Mouse (Mus musculus) midbrain, embryonic 16.5 days (tissue): ENCODE results near the gene Nrtn. TPM values are rescaled to one million over a fixed set of nuclear protein-coding genes. Genes with fewer than 3 reads are reported as not detected.
A peak's percentile ranks its signal among the peaks of the same experiment; 100 is the strongest.

Source experiments
- ATAC-seq: fragments of 200-750 bp; cut with Nextera tagmentation; 2 replicates; pipeline ENCODE4 v1.8.0; 2017; ENCODE audit warnings: moderate TSS enrichment
- H3K27ac ChIP-seq: fragments of 300-500 bp; sonication (generic); 2 replicates; pipeline ENCODE4 v1.5.1; 2014; ENCODE audit warnings: mild to moderate bottlenecking, low read length, mixed read lengths
- H3K27me3 ChIP-seq: fragments of 300-500 bp; sonication (generic); 2 replicates; pipeline ENCODE4 v1.6.1; 2014; ENCODE audit warnings: low read depth, low read length, mixed read lengths; ENCODE audit not compliant: control insufficient read depth, insufficient read depth
- H3K36me3 ChIP-seq: fragments of 300-500 bp; sonication (generic); 2 replicates; pipeline ENCODE4 v1.6.1; 2014; ENCODE audit warnings: mild to moderate bottlenecking, low read length, moderate library complexity, mixed read lengths; ENCODE audit not compliant: control insufficient read depth, insufficient read depth
- H3K4me1 ChIP-seq: fragments of 300-500 bp; sonication (generic); 2 replicates; pipeline ENCODE4 v1.6.1; 2014; ENCODE audit warnings: mild to moderate bottlenecking, low read length, mixed read lengths; ENCODE audit not compliant: control insufficient read depth, insufficient read depth
- H3K4me2 ChIP-seq: fragments of 300-500 bp; sonication (generic); 2 replicates; pipeline ENCODE4 v1.6.1; 2014; ENCODE audit warnings: mild to moderate bottlenecking, low read length, mixed read lengths
- H3K4me3 ChIP-seq: fragments of 300-500 bp; sonication (generic); 2 replicates; pipeline ENCODE4 v1.5.1; 2014; ENCODE audit warnings: low read depth, mild to moderate bottlenecking, low read length, moderate library complexity, mixed read lengths
- H3K9ac ChIP-seq: fragments of 300-500 bp; sonication (generic); 2 replicates; pipeline ENCODE4 v1.6.1; 2014; ENCODE audit warnings: low read depth, low read length, mixed read lengths
- H3K9me3 ChIP-seq: fragments of 300-500 bp; sonication (generic); replicated peaks from 2 replicates; pipeline ENCODE4 v1.6.1; 2014; ENCODE audit warnings: mild to moderate bottlenecking, low read length, mixed read lengths; ENCODE audit not compliant: control insufficient read depth, poor library complexity, severe bottlenecking
- WGBS: fragments of 180-500 bp; shearing (Covaris S2); extraction: QIAGEN DNeasy Blood & Tissue Kit; methylation state at CpG from one replicate; pipeline ENCODE4 v1.1.7; 2014; 5-methylcytosine and 5-hydroxymethylcytosine counted together
- polyA plus RNA-seq: library from polyadenylated mRNA; unstranded; fragments of >200 nt; fragmentation: Nextera tagmentation; extraction: Ambion mirVana; gene quantifications from 2 replicates; pipeline ENCODE4 v1.2.1, GENCODE M21; 2015

Gene Nrtn
- polyA plus RNA-seq, 1 experiment from 2014 or later, result 4.0 TPM

DNA sequence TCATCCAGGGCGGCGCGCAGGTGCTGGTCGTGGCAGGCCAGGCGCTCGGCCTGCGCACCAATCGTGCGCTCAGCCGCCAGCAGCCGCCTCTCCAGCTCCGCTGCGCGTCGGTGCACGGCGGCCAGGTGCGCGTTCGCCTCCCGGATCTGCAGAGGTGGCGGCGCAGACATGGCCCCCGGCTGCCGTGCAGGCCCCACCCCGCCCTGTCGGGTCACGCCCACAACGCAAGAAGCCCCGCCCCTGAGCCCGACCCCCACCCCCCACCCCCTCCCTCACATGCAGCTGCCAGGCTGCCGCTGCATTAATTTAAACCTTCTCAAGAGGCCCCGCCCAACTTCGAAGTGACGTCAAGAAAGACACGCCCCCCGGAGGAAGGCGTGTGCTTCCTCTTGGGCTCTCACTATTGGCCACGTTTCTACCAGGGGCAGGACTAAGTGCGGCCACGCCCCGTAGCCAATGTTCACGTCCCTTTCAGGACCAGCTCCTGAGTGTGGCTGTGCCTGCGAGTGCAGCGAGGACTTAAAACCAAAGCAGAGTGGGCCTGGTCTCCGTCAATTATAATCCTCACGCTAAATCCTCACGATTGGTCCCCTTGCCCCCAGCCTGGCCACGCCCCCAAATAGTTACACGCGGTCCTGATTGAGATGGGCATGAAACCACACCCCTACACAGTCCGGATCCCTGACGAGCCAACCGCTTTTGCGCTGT, 40.5 kb downstream of the Nrtn start:
- ATAC-seq, result peak; percentile 94
- peak overlapping the region; percentile 89 for H3K9ac ChIP-seq
- H3K4me1 ChIP-seq, result peaks cover 23% of the 10 kb centered on the region
- H3K36me3 ChIP-seq, result 0 out of 2 replicates have a peak, but pooled peaks cover 5% of the 10 kb centered on the region
- H3K27ac ChIP-seq, result peak overlapping the region; percentile 86
- H3K4me2 ChIP-seq, result peak overlapping the region; percentile 70
- WGBS, result under 1% methylated on average over 52 of the region's 55 CpGs
- H3K27me3 ChIP-seq, result no peaks in the 10 kb centered on the region
- H3K4me3 ChIP-seq, result peak overlapping the region; percentile 76
- H3K9me3 ChIP-seq, result no peaks in the 10 kb centered on the region

DNA sequence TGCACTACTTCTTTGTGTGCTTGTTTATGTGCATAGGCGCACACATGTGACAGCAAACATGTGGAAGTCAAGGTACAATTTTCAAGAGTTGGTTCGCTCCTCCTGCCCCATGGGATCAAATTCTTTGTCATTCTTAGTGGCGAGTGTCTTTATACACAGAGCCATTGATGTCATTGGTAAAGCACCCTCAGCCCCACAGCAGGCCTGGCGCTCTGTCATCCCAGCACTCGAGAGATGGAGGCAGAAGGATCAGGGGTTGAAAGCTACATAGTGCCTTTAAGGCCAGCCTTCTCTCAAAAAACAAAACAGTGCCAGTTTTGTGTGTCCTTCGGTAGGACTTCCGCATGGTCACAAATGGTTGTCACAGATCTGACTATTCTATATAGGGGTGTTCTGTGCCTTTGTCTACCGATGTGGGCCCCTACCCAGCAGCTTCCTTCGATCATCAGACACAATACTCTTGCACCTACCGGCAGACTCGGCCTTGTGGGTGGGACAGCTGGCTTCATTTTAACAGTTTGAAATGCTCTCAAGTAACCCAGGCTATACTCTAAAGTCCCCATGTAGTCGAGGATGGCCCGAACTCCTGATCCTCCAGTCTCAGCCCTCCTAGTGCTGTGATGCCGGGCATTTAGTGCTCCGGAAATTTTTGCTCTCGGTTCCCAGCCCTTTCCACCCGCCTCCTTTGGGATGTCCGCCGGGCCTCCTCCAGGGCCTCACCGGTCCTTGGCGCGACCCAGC, 41.2 kb downstream of the Nrtn start:
- Histone ChIP-seq H3K36me3 (peaks cover 12% of the 10 kb centered on the region), H3K4me1 (peaks cover 23% of the 10 kb centered on the region), H3K27ac (peak overlapping the region; percentile 85), H3K9ac (peak overlapping the region; percentile 82), H3K27me3 (no peaks in the 10 kb centered on the region), H3K4me3 (peak overlapping the region; percentile 76), H3K9me3 (no peaks in the 10 kb centered on the region), H3K4me2 (peak overlapping the region; percentile 70)
- 22% methylated on average over 22 of the region's 22 CpGs for WGBS
- peak; percentile 2 for ATAC-seq

GRCm38 (mm10) chr17:56715360-56715759, 42.0 kb downstream of the Nrtn start:
- Histone ChIP-seq H3K4me1 (peaks cover 23% of the 10 kb centered on the region), H3K4me2 (peak overlapping the region; percentile 70), H3K9ac (peak overlapping the region; percentile 82; the same call in 1 of the 2 replicates), H3K27me3 (no peaks in the 10 kb centered on the region), H3K36me3 (peaks cover 20% of the 10 kb centered on the region), H3K27ac (no peak overlapping the region), H3K9me3 (no peaks in the 10 kb centered on the region), H3K4me3 (peak overlapping the region; percentile 76; the same call in 1 of the 2 replicates)
- 65% methylated on average over 11 of the region's 11 CpGs for WGBS
- ATAC-seq, result no peak

- 92% methylated on average over 3 of the region's 3 CpGs for WGBS
- H3K4me3 ChIP-seq, result no peak overlapping the region
Observed at GRCm38 (mm10) chr17:56709708-56710107, 47.6 kb downstream of the Nrtn start.

DNA sequence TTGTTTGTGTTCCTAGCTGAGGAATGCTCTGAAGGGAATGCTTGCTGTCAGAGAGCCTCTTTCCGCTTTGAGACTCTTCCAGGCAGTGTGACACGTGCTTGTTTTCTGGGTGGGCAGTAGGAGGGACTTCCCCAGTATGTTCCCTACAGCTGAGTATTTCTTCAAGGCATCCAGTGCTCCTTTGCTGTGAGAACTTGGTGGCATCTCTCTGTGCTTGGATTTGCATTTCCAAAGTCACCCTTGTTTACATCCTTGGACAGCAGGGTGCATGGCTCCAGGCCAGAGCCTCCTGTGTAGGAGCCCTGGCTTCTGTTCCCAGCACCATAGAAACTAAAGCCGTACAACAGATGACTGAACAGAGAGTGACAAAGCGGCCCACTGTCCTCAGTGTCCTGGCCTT, 48.6 kb downstream of the Nrtn start:
- no peaks in the 10 kb centered on the region for H3K27me3 ChIP-seq
- no peaks in the 10 kb centered on the region for H3K9me3 ChIP-seq
- WGBS, result 77% methylated on average over 4 of the region's 4 CpGs
- no peak overlapping the region for H3K27ac ChIP-seq
- H3K4me2 ChIP-seq, result no peak overlapping the region
- H3K36me3 ChIP-seq, result peaks cover 67% of the 10 kb centered on the region
- no peaks in the 10 kb centered on the region for H3K4me1 ChIP-seq
- no peak for ATAC-seq
- H3K4me3 ChIP-seq, result no peak overlapping the region
- no peak overlapping the region for H3K9ac ChIP-seq

More at GRCm38 (mm10) chr17:56709708-56710107, 47.6 kb downstream of the Nrtn start:
- H3K4me1 ChIP-seq, result no peaks in the 10 kb centered on the region
- peaks cover 66% of the 10 kb centered on the region for H3K36me3 ChIP-seq
- ATAC-seq, result no peak; the same call in 1 of the 2 replicates
- H3K27me3 ChIP-seq, result no peaks in the 10 kb centered on the region
- no peaks in the 10 kb centered on the region for H3K9me3 ChIP-seq
- H3K9ac ChIP-seq, result no peak overlapping the region
- no peak overlapping the region for H3K27ac ChIP-seq
- H3K4me2 ChIP-seq, result no peak overlapping the region

GRCm38 (mm10) chr17:56706515-56706914, 50.8 kb downstream of the Nrtn start:
- 100% methylated on average over 1 of the region's 1 CpGs for WGBS

GRCm38 (mm10) chr17:56703038-56703437, 54.3 kb downstream of the Nrtn start:
- no peaks in the 10 kb centered on the region for H3K9me3 ChIP-seq
- WGBS, result 87% methylated on average over 4 of the region's 4 CpGs
- no peak overlapping the region for H3K9ac ChIP-seq
- peaks cover 64% of the 10 kb centered on the region for H3K36me3 ChIP-seq
- no peak overlapping the region for H3K4me3 ChIP-seq
- H3K27ac ChIP-seq, result no peak overlapping the region
- H3K27me3 ChIP-seq, result no peaks in the 10 kb centered on the region
- H3K4me2 ChIP-seq, result no peak overlapping the region
- no peak for ATAC-seq
- H3K4me1 ChIP-seq, result no peaks in the 10 kb centered on the region

More at GRCm38 (mm10) chr17:56706515-56706914, 50.8 kb downstream of the Nrtn start:
- Histone ChIP-seq H3K4me3 (no peak overlapping the region), H3K4me2 (no peak overlapping the region), H3K9ac (no peak overlapping the region), H3K9me3 (no peaks in the 10 kb centered on the region), H3K36me3 (peaks cover 67% of the 10 kb centered on the region), H3K4me1 (no peaks in the 10 kb centered on the region), H3K27ac (no peak overlapping the region), H3K27me3 (no peaks in the 10 kb centered on the region)
- no peak for ATAC-seq
